Mouse (Mus musculus) frontal cortex, postnatal 14 days (tissue): ENCODE results near the gene Pcp4.

Experiments used
- DNase-seq, 2 experiments: peaks; one replicate each; pipeline ENCODE4 v3.0.0; 2022; ENCODE audit warnings: low spot score in 2 of 2

The Pcp4 gene

DNA sequence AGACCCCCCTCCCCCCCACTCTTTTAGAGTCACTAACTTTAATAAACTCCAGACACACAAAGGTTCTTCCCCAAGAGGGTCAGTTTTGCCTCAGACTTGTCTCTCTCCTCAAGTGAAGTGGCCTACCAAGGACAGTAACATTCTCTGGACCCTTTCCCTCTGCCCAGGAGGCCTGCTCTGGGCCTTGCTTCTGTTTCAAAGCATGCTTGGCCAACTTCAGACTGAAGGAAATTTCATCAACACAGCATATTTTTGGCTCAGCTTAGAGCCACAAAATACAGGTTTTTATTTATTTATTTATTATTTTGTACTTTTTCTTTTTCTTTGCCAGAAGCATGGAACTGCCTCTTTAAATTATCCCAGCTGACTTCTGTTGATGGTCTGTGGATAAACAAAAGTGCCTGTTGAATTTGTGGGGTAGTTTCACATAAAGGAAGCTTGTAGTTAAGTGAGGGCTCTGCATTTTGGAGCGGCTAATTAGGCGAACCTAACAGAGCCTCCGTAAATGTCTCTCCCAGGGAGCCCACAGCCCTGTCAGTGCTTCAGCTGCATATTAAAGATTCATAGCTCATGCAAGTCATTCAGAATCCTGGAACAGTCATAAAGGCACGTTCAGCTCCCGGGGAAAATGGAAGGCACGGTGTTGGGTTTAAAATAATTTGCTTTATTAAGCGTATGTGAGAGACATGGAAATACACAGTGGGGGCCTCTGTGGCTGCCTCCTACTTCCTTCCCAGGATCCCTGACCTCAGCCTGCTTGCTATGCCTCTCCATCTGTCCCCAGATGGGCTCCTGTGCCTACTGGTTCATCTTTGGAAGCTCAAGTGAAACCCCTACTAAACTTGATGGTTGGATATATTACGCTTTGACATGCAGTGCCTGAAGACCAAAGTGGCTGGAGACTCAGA lies 96.2 kb downstream of the Pcp4 start:
- DNase-seq = no peak

DNA sequence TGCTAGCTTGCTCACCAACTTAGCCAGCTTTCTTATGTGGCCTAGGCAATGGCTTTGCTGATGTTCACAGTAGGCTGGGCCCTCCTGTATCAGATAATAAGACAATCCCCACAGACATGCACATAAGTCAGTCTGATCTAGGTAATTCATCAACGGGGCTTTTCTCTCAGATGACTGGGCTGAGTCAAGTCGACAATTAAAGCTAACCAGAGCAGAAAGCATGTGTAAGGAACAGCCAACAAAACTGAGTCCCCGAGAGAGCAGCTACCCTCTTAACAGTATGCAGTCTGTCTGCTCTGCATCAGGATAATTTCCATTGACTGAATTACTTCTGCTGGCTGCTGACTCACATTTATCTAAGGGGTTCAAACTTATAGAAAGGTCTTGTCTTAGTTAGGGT lies 100.0 kb downstream of the Pcp4 start:
- DNase-seq = no peak
